Mouse (Mus musculus): ENCODE data around the gene Dab1.

Gene Dab1

DNA sequence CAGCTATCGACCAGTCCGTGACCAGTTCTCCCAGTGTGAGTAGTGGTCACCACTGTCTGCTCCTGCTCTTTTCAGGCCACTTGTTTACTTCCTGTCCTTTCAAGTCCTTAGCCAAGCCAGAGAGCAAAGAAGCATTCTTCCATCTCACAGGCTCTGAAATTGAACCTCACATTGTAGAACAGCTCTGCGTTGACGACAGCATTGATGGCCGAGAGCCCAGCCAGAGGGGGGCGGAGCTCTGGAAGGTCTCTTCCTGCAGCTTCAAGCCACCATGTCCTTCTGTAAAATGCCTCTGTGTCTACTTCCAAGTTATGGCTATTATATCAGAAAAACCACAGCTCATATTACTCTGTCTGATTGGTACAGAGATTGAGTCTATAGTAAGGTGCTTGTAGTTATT lies 1127.3 kb downstream of the Dab1 start:
- DNase-seq (ENCODE audit: low spot score): no peak

DNA sequence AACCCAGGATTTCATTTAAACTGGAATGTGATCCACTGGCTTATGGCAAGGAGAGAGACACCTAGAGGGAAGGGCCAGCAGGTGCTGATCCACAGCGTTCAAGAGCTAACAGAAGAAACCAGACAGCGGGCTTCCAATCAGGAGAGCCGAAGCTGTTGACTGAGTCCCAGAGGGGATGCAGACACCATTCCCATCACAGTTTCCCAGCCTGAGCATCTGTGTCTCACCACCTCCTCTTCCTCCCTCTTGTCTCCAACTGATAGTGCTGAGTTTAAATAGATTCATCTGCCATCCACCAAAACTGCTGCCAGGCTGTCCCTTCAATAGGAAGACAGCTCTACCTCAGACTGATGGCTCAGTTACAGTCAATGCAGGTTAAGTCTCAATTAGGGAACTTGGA lies 1134.9 kb downstream of the Dab1 start:
- DNase-seq (ENCODE audit: low spot score): no peak

DNA sequence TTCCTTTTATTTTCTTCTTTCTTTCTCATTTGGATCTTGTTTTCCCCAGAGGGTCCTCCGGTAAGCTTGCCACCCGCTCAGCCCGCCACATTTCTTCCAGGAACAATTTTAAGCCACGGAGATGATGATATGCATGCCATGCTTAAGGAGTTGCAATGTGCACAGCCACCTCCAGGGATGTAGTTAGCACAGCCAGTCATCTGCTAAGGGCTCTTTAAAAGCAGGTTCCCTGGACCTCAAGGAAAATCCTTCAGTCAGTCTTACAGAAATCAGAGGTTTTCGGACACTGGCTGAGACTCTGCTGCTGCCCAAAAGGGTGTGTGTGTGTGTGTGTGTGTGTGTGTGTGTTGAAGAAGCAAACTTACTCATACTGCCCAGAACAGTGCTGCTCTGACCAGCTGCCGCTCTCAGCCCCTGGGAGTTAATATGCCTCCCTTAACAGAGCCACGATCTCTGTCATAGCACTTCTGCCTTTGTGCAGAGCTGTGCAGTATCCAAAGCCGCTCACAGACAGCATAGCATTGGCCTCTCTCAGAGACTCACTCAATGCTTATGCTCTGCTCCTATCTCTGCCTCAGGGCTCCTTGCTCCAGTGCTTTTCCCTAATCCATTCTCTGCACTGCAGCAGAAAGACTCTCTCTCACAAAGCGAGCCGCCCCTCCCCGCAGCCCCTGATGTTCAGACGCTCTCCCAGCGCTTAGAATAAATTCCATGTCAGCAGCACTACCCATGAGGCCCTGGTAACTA lies 1141.9 kb downstream of the Dab1 start:
- no peak for DNase-seq (ENCODE audit: low spot score)

DNA sequence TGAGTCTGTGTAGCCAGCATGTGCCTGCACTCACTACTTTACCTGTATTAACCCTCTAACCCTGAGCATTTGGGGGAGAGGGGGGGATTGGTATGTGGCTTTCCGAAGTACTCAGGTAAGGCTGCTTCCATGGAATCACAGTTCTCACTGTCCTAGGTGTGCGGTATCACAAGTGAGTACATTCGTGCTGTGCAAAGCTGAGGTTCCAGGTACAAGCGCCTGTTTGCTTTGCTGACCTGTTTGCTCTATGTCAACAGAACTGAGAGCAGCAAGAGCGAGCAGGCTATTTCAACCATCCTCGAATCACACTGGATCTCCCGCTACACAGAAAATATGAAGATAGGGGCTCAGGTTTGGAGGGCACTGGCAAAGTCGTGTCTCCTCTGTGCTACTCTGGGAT lies 1146.9 kb downstream of the Dab1 start, which contains the start of gene C8b:
C8b (plus strand) TSS at position 253 of the 400 bp plus-strand sequence.
- DNase-seq (ENCODE audit: low spot score): no peak

DNA sequence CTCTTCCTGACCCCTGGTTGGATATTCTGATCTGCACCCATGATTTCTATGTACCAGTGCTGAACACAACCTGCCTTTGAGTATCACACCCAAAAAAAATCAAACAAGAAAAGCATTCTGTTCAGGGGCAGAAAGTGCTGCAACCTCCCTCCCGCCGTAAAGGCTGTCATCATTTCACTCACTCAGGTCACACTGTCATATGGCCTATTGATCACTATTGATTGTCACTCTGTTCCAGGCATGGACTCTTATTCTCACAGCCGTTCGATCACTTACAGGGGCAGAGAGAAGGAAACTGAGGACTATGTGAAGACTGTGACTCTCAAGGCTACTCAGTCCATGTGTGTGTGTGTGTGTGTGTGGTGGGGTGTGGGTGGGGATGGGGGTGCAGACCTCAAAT lies 1149.0 kb downstream of the Dab1 start:
- no peak for DNase-seq (ENCODE audit: low spot score)

DNA sequence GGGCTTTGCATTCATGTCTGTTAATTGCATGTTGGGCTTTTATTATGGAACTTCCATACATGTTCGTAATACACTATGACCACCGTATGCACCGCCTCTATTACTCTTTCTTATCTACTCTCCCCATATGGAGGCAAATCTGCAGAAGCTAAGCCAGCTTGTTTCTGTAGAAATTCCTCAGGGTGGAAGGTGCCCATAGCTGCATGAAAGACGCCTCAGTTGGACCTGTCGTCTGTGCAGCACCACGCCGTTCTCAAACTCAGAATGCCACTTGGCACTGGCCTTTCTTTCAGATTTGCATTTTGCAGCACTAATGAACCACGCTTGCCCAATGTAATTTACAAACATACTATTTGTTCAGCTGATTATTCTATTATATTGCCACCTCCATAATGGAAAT lies 1150.4 kb downstream of the Dab1 start:
- DNase-seq (ENCODE audit: low spot score): no peak

DNA sequence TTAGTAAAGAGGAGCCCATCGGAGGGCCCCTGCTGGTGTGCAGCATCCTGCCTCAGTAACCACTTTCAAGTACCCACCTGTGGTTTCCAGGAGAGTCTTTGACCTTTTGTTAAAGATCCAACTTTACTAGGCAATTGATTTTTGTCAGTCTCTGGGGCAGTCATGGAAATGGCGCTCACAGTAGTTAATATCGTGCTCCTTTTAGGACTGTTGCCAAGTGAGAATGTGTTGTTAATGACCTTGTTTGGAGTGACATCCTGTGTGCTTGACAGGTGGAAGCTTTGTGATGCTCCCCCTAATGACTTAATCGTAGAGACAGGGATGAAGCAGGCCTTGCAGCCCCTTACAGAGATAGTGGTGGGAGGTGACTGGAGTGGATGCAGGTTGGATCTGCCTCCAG lies 1151.2 kb downstream of the Dab1 start:
- DNase-seq (ENCODE audit: low spot score): no peak

DNA sequence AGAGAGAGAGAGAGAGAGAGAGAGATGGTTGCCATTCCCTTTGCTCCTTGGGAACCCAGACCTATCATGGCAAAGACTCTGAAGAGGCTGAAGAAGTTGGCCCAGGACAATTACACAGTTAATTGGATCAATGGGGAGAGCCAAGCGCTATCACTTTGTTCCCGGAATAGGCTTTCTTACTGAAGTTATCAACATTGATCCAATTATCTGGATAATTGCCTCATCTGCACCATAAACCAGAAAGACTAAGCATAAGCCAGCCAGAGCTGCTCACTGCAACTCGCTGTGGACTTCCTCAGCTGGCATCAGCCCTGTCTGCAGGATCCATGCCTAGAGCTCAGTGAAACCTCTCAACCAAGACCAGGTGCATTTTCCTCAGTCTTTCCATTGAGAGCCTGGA lies 1156.4 kb downstream of the Dab1 start:
- no peak for DNase-seq (ENCODE audit: low spot score)

DNA sequence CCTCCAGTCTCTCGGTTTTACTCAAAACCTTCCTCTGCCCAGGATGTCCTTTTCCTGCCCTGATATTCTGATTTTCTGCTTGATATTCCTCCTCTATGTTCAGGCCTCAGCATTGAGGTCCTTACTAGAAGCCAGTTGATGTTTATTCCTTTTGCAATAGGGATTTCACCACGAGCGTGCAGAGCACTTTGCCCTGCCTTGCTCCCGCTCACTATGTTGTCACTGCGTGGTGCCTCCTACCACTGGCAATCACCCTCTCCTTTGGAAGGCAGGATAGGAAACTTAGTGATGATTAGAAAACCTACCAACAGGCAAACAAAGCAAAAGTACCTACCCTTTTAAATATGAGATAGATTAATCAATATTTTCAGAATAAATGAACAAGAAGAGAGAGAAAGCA lies 1160.3 kb downstream of the Dab1 start:
- no peak for DNase-seq (ENCODE audit: low spot score)

DNA sequence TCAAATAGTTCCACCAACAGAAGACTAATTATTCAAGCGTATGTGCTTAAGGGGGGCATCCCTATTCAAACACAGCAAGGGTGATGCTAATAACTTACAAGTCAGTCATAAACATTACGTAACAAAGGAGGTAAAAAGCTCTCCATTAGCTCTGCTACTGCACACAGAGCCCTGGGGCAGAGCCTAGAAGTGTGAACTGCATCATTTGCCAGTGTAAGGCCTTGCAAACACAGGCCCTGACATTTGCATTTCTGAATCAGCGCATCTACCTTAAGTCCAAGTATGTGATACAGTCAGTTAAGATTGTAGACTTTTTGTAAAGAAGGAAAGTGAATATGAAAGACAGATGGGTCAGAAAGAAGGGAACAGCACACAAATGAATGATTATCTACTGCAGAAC lies 1162.3 kb downstream of the Dab1 start:
- DNase-seq (ENCODE audit: low spot score): no peak

DNA sequence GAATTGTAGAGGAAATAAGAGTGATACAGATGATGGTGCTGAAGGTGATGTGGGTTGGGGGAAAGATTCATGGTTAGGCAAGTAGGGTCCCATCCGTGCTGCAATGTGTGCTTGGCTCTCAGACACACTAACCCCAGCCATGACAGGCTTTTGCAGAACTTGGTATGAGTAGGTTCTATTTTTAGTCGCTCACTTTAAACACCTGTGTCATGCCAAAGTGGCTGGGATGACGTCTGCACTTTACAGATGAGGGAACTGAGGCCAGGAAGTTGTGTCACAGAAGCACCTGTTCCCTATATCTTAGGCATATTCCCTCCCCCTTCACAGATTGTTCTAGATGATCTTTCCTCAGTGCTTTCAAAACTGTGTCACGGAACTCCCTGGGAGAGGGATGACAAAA lies 1163.2 kb downstream of the Dab1 start:
- DNase-seq (ENCODE audit: low spot score): no peak

DNA sequence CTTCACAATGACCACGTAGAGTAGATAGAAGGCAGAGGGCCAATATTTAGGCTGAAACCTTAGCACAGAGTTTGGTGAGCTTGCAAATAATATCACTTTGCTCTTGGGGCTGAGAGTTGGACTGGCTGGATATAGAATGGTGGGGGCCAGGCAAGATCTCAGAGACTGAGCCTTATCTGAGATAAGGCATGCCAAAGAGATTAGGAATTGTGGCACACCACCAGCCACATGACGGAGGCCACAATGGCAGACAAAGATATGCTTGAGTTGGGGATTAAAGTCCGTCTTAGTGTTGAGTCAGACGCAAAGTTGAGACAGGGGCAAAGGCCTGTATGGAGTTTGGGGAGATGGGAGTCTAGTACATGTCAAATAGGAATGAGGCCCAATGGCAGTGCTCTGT lies 1173.0 kb downstream of the Dab1 start:
- no peak for DNase-seq (ENCODE audit: low spot score)
